Mouse (Mus musculus) left cerebral cortex, adult 2 months (tissue): ENCODE results near the gene 4930518I15Rik. TPM values are rescaled to one million over a fixed set of nuclear protein-coding genes. Genes with fewer than 3 reads are reported as not detected.

Experiments used
- DNase-seq, 2 experiments: peaks; one replicate each; pipeline ENCODE4 v3.0.0; 2021 to 2022; ENCODE audit warnings: low spot score in 2 of 2, mixed read lengths in 1 of 2; ENCODE audit errors: extremely low spot score in 1 of 2
- H3K27ac ChIP-seq: fragments of 200-600 bp; 2 replicates; pipeline ENCODE4 v1.8.1; 2022
- H3K4me3 ChIP-seq: fragments of 200-600 bp; 2 replicates; pipeline ENCODE4 v1.8.1; 2022
- CTCF ChIP-seq: fragments of 200-600 bp; IDR thresholded peaks from 2 replicates; pipeline ENCODE4 v1.8.1; 2022; ENCODE audit warnings: antibody characterized with exemption, mild to moderate bottlenecking, moderate library complexity
- intact Hi-C: fragments of 180-260 bp; cut with DNase I; formaldehyde crosslinking; loops from one replicate; pipeline ENCODE4 v1.15.1; 2025
- total RNA-seq, 2 experiments: library from RNA; stranded (reverse); gene quantifications; 2 replicates each; pipeline ENCODE4 v1.2.3; 2021

Gene 4930518I15Rik
- total RNA-seq, 2 experiments from 2014 or later = 2.8 TPM

DNA sequence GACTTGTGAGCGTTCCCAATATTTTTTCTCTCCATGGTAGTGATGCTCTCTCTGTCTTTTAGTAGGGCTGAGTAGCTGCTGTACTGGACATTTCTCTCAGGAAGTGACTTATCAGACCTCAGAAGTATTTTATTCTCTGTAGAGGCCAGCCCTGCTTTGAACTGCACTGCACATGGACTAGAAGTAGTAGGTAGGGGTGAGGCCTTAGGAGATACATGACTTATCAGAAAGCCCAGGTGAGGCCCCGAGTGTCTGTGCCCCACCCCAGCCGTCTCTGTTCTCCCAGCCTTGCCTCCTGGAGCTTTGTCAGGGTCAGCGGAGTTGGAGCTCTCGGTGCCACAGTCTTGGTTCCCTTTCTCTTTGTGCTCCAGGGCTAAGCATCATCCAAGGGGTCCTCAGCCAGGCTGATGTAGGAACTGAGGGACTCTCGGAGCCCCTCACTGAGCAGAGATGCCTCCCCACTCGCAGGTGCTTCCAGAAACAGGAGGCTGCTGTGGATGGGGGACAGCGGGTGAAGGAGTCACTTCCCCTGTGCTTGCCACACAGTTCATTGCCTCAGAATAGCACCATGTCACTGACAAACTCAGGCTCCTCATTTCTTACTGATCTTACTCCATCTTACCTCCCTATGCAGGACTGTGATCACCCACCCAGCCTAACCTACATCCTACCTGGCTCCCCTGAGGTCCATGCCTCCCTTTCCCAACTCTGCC is 16.5 kb upstream of the 4930518I15Rik start:
- DNase-seq = no peak
- H3K4me3 ChIP-seq = no peak overlapping the region
- no peak for TF ChIP-seq CTCF
- intact Hi-C loops = no loop called here
- no peak overlapping the region for H3K27ac ChIP-seq

- peak; percentile 35 to 56 for DNase-seq
- TF ChIP-seq CTCF = peak; percentile 73
- no peak overlapping the region for H3K27ac ChIP-seq
- H3K4me3 ChIP-seq = no peak overlapping the region
- intact Hi-C loops = loop anchor here (1.0 to 2.0 kb wide), 2 partner anchors 123 to 219 kb away; no protein-coding TSS in a partner anchor
These were observed 15.9 kb upstream of the 4930518I15Rik start for GRCm38 (mm10) chr2:156873629-156874028.

GRCm38 (mm10) chr2:156870519-156870918 is 12.8 kb upstream of the 4930518I15Rik start:
- DNase-seq = no peak
- H3K4me3 ChIP-seq = no peak overlapping the region
- intact Hi-C loops = no loop called here
- no peak overlapping the region for H3K27ac ChIP-seq
- no peak for TF ChIP-seq CTCF

DNA sequence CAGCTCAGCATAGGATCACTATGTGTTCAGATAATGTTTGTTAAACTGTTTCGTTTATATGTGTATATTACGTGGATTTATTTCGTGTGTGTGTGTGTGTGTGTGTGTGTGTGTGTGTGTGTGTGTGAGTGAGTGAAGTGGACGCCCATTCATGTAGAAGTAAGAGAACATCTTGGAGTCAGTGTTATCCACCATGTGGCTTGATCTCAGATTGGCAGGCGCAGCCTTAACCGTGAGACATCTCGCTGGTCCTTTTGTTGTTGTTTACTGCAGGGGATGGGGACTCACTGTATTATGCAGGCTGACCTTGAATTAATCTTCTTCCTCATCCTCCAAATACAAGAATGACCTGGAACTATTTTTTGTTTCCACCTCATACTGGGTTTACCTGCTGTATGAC is 11.8 kb upstream of the 4930518I15Rik start:
- H3K4me3 ChIP-seq = no peak overlapping the region
- no peak for DNase-seq
- no peak overlapping the region for H3K27ac ChIP-seq
- no peak for TF ChIP-seq CTCF
- intact Hi-C loops = loop anchor here (10.0 kb wide), 1 partner anchor 325 kb away; the partner anchor contains the start of gene Aar2

- no peak overlapping the region; the same call in 1 of the 2 replicates for H3K27ac ChIP-seq
- TF ChIP-seq CTCF = no peak
- DNase-seq = no peak
- H3K4me3 ChIP-seq = no peak overlapping the region
- intact Hi-C loops = loop anchor here (10.0 kb wide), 1 partner anchor 324 kb away; the partner anchor contains the start of gene Aar2
These were observed 11.2 kb upstream of the 4930518I15Rik start for GRCm38 (mm10) chr2:156868994-156869393.

GRCm38 (mm10) chr2:156864481-156864880 is 6.7 kb upstream of the 4930518I15Rik start:
- intact Hi-C loops = loop anchor here (5.0 to 10.0 kb wide), 2 partner anchors 142 to 320 kb away; partner anchors contain the start of gene Aar2
- Histone ChIP-seq H3K4me3 (no peak overlapping the region; the same call in 1 of the 2 replicates), H3K27ac (no peak overlapping the region)
- no peak for TF ChIP-seq CTCF
- no peak for DNase-seq

- TF ChIP-seq CTCF = no peak
- intact Hi-C loops = loop anchor here (5.0 to 10.0 kb wide), 2 partner anchors 141 to 319 kb away; partner anchors contain the start of gene Aar2
- Histone ChIP-seq H3K27ac (peak overlapping the region; percentile 81), H3K4me3 (peak overlapping the region; percentile 97)
- no peak for DNase-seq
These were observed 5.9 kb upstream of the 4930518I15Rik start for GRCm38 (mm10) chr2:156863487-156864160.

DNA sequence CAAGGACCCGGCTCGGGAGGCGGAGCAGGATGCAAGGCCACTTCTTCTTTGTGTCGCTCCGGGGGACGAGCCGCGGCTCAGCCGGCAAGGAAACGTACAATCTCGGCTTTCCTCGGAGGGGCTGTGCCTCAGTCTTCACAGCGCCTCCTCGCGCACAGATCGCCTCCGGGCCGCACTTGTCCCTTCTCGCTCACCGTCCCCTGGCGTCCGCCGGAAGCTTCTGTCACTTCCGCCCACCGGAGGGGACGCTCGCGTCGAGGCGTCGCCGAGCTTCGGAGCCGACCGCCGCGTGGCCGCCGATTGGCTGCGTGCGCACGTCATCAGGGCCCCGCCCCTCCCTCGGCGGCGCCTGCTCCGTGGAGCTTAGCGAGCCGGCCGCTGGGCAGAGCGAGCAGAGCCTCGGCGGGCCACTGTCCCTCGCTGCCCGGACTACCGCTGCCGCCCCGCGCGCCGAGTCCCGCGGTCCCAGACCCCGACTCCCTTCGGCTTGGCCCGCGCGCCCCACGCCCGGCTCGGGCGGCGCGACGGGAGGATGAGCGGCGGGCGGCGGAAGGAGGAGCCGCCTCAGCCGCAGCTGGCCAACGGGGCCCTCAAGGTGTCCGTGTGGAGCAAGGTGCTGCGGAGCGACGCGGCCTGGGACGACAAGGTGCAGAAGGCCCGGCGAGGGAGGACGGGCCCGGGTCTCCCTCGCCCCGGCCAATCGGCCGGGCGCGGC is 5.2 kb upstream of the 4930518I15Rik start, which contains the start of gene Rab5if:
TSS of gene Rab5if (plus strand) at position 357 of the 715 bp plus-strand sequence.
- H3K4me3 ChIP-seq = peak within 1 kb of the TSS; percentile 97
- intact Hi-C loops = loop anchor here (5.0 to 10.0 kb wide), 2 partner anchors 141 to 318 kb away; partner anchors contain the start of gene Aar2
- peak; percentile 64 for TF ChIP-seq CTCF
- DNase-seq = peak; percentile 99
- H3K27ac ChIP-seq = peak within 1 kb of the TSS; percentile 93

DNA sequence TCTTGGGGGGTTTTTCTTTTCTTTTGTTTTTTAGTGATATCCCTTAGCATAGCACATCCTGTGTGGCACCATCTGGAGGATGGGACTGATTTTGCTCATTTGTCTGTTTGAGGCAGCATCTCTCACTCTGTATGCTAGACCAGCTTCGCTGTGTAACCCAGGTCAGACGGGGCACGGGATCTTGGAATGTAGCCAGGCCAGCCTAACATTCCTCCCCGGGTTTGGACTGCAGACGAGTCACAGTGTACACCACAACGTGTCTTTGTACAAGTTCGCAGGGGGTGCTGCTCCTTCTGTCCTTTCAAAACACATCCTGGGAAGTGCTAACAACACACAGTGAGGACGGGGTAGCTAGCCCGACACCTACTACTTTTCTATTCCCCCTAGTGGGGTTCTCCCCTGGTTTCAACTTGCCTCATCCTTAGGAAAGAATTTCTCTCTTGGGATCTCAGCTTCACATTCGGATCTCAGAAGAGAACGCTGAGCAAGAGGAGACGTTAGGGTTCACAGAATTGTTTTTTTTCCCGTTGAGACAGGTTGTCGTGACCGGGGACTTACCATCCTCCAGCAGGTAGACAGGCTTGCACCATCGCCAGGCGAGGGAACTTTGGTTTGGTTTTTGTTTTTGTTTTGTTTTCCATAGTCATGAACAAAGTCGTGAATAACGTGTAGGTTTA is 4.4 kb upstream of the 4930518I15Rik start:
- DNase-seq = peak in 1 of 2 experiments; percentile 15
- intact Hi-C loops = loop anchor here (5.0 to 10.0 kb wide), 2 partner anchors 140 to 317 kb away; partner anchors contain the start of gene Aar2
- Histone ChIP-seq H3K4me3 (peak overlapping the region; percentile 97), H3K27ac (peak overlapping the region; percentile 93)
- no peak; the same call in 1 of the 2 replicates for TF ChIP-seq CTCF

DNA sequence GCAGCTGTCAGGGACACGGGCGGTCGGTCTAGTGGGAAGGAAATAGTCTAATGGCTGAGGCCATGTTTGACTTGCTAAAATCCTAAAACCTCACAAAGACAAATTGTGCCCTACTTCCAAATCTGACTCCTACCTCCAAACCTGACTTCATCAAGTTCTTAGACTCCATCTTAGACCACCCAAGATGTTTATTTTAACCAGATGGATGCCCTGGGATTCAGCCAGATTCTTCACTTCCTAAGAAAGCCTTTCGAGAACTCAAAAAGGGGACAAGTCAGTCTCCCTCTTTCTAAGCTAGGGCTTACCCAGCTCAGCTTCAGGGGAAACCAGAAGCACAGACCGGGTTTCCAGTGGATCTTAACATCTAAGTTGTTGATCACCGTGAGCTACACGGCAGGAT is 925 bp upstream of the 4930518I15Rik start:
- no peak for TF ChIP-seq CTCF
- Histone ChIP-seq H3K4me3 (no peak overlapping the region), H3K27ac (no peak overlapping the region)
- intact Hi-C loops = no loop called here
- no peak for DNase-seq

DNA sequence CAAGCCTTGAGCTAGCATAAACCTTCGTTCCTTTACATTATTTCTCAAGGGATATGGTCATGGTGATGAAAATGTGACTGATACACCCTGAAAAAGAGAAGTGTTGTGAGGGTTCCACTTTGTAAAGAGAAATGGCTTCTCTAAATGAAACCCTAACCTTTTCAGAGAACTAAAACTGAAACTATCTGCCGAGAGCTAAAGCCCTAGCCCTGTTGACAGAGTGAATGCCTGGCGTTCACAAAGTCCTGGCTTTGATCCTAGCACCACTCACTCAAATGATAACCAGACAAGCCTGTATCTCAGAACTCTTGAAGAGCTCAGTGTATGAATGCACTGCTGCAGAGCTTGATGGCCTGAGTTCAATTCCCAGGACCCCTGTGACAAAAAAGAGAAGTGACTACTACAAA is 358 bp downstream of the 4930518I15Rik start:
- Histone ChIP-seq H3K4me3 (no peak overlapping the region), H3K27ac (no peak overlapping the region)
- intact Hi-C loops = no loop called here
- DNase-seq = no peak
- TF ChIP-seq CTCF = no peak
